Mouse (Mus musculus) small intestine, adult 2 months (tissue): ENCODE data around the gene Dnaaf1.

ENCODE experiments used
- CTCF ChIP-seq: fragments of 200-500 bp; IDR thresholded peaks from 2 replicates; pipeline ENCODE4 v1.5.1; 2012; ENCODE audit warnings: low read depth, mild to moderate bottlenecking, control low read depth, inconsistent platforms, low read length, moderate library complexity, mixed read lengths; ENCODE audit not compliant: insufficient replicate concordance, insufficient read length; ENCODE audit errors: extremely low read depth
- POLR2A ChIP-seq: fragments of 200-500 bp; IDR thresholded peaks from 2 replicates; pipeline ENCODE4 v1.6.1; 2012; ENCODE audit warnings: low read depth, mild to moderate bottlenecking, control low read depth, inconsistent platforms, low read length, moderate library complexity

GRCm38 (mm10) chr8:119531397-119531796 lies 43.6 kb upstream of the Dnaaf1 start:
- TF ChIP-seq CTCF (no peak), POLR2A (no peak)
